8 mouse cellular contexts compared by ENCODE assay signal in genomic region chr8:69399181-69399955, GRCm38 (mm10). TPM values are rescaled to one million over a fixed set of nuclear protein-coding genes. Genes with fewer than 3 reads are reported as not detected.
DNase-seq lines count a peak whose midpoint lies in the region; ATAC-seq and TF ChIP-seq lines count a peak whose summit lies in the region.

No protein-coding gene starts in this region.

- H3K9me3 ChIP-seq in ES-E14 (ENCODE audit: control insufficient read depth, insufficient read depth, low read depth, low read length): no peaks in the 10 kb centered on the region
- H3K9me3 ChIP-seq in forebrain, embryonic 13.5 days (replicated peaks): no peaks in the 10 kb centered on the region

- peak overlapping the region; percentile 72 for H3K4me2 ChIP-seq in forebrain, embryonic 13.5 days

- in situ Hi-C loops in ES-E14 (cut with MboI; ENCODE audit: low sequenced_read_pairs in 2 of 2, unreplicated experiment in 2 of 2): loop anchor here in 1 of 2 experiments (25.0 kb wide), 1 partner anchor 88 kb away; no protein-coding TSS in a partner anchor

- H3K36me3 ChIP-seq in ES-E14 (ENCODE audit: control insufficient read depth, insufficient read depth, low read length, poor library complexity, severe bottlenecking): no peaks in the 10 kb centered on the region
- no peaks in the 10 kb centered on the region for H3K36me3 ChIP-seq in forebrain, embryonic 13.5 days (ENCODE audit: poor library complexity, severe bottlenecking)

- TF ChIP-seq POLR2A in brain, embryonic 14.5 days (IDR thresholded peaks at IDR 0.05; ENCODE audit: borderline replicate concordance, extremely low read depth, insufficient read depth, insufficient read length, poor library complexity, severe bottlenecking): no peak

- no peak overlapping the region for H3K27ac ChIP-seq in ES-E14 (ENCODE audit: insufficient read depth, low read depth, low read length, poor library complexity, severe bottlenecking)
- H3K27ac ChIP-seq in forebrain, embryonic 13.5 days: no peak overlapping the region

- H3K27me3 ChIP-seq in forebrain, embryonic 13.5 days: no peaks in the 10 kb centered on the region

- no peak for TF ChIP-seq CTCF in brain, embryonic 14.5 days (IDR thresholded peaks at IDR 0.05; ENCODE audit: borderline replicate concordance, extremely low read depth, insufficient read depth, insufficient read length)

- H3K9ac ChIP-seq in ES-E14 (ENCODE audit: insufficient read depth, low read depth, low read length, poor library complexity, severe bottlenecking): peak overlapping the region; percentile 84
- H3K9ac ChIP-seq in forebrain, embryonic 13.5 days: peak overlapping the region; percentile 66

- H3K4me1 ChIP-seq in ES-E14 (ENCODE audit: control insufficient read depth in 2 of 2, insufficient read depth in 2 of 2, low read length in 2 of 2, poor library complexity in 1 of 2): peaks cover 3 to 5% of the 10 kb centered on the region in 2 experiments; a peak in 2 of 4 replicates
- peaks cover 17% of the 10 kb centered on the region for H3K4me1 ChIP-seq in forebrain, embryonic 13.5 days

- peak overlapping the region; percentile 71 to 93 for H3K4me3 ChIP-seq in ES-E14 (ENCODE audit: insufficient read depth in 1 of 2, low read depth in 1 of 2, low read length in 2 of 2, poor library complexity in 1 of 2, severe bottlenecking in 1 of 2)
- H3K4me3 ChIP-seq in forebrain, embryonic 13.5 days: peak overlapping the region; percentile 49

- no peak for DNase-seq in ES-E14 (ENCODE audit: low read depth, low spot score)
- DNase-seq in brain, embryonic 14.5 days (ENCODE audit: low read depth): peak; percentile 52
- peak; percentile 13 for DNase-seq in heart, postnatal 25 days (ENCODE audit: low spot score)
- peak; percentile 80 to 89 for DNase-seq in kidney, postnatal 4 days
- peak; percentile 61 for DNase-seq in lung, postnatal 25 days (ENCODE audit: low spot score)
- DNase-seq in ovary, postnatal 36 days (ENCODE audit: low spot score): peak; percentile 60
- peak; percentile 63 to 78 for DNase-seq in urinary bladder, postnatal 4 days (ENCODE audit: low spot score in 2 of 2)

- peak; percentile 12; the same call in 1 of the 2 replicates for ATAC-seq in forebrain, embryonic 13.5 days

- WGBS in forebrain, embryonic 13.5 days: 17% methylated on average over 43 of the region's 43 CpGs

- intact Hi-C loops in heart, postnatal 25 days (cut with DNase I): no loop called here

TF ChIP-seq in ES-E14, 5 proteins besides CTCF, POLR2A, EP300 and RAD21:
- TF ChIP-seq ZNF384 (IDR thresholded peaks at IDR 0.05; ENCODE audit: low read depth, low read length) (no peak), MAFK (IDR thresholded peaks at IDR 0.05; ENCODE audit: insufficient read depth, low read depth, low read length) (no peak), HCFC1 (IDR thresholded peaks at IDR 0.05; ENCODE audit: borderline replicate concordance, insufficient read depth, low read length) (no peak), CHD2 (IDR thresholded peaks at IDR 0.05; ENCODE audit: low read depth, low read length) (no peak), ZC3H11A (IDR thresholded peaks at IDR 0.05; ENCODE audit: borderline replicate concordance, low read depth, low read length) (no peak)

RNA-seq across cellular contexts. Expression of gene Gm9495, which starts 54.0 kb away (rescaled TPM):
- not detected in 2 replicates for total RNA-seq in ES-E14 (2012; rRNA removed)
- 0.09 and 0.12 TPM in 2 replicates for polyA plus RNA-seq in brain, embryonic 14.5 days (2012; rRNA removed)
- not detected in 2 replicates for polyA plus RNA-seq in forebrain, embryonic 13.5 days (2015; fragmentation: Nextera tagmentation; extraction: Ambion mirVana)
- total RNA-seq in heart, postnatal 25 days (2021): not detected
